Mouse (Mus musculus): ENCODE results near the gene Reg4. TPM values are rescaled to one million over a fixed set of nuclear protein-coding genes. Genes with fewer than 3 reads are reported as not detected.

Reg4 gene
- total RNA-seq (2015) (not detected in 2 replicates), total RNA-seq (2017) (not detected in 2 replicates)

GRCm38 (mm10) chr3:98221856-98222255, at the start of gene Reg4:
Reg4 (plus strand) TSS chr3:98222156.
- no peak for ATAC-seq (ENCODE audit: poor library complexity, severe bottlenecking)

DNA sequence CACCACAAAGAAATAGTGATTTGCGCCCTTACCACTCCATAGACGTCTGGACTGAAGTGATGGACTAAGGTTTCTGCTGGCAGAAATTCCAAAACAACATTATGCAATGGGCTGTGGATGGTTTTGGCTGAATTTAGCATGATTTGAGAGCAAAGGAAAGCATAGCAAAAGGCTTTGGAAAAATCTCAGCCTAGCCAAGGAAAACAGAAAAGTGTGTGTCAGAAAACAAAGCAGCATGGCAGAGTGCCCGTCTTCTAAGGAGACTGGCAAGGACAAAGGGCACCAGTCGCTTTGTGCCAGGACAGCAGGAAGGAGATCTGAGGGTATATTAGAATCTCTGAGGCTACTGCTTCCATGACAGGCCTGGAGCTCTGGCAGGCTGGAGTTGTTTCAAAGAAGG, 43.6 kb upstream of the Reg4 start:
- no peak for ATAC-seq (ENCODE audit: poor library complexity, severe bottlenecking)

GRCm38 (mm10) chr3:98180805-98181204, 41.2 kb upstream of the Reg4 start:
- peak; percentile 54 for ATAC-seq (ENCODE audit: poor library complexity, severe bottlenecking)

- no peak for ATAC-seq (ENCODE audit: poor library complexity, severe bottlenecking)
Measured at GRCm38 (mm10) chr3:98185163-98185714, 36.7 kb upstream of the Reg4 start.

- ATAC-seq (ENCODE audit: poor library complexity, severe bottlenecking) = no peak
Measured at GRCm38 (mm10) chr3:98187777-98188176, 34.2 kb upstream of the Reg4 start.

- ATAC-seq (ENCODE audit: poor library complexity, severe bottlenecking) = no peak
Measured at GRCm38 (mm10) chr3:98197711-98198532, 24.0 kb upstream of the Reg4 start.

- no peak for ATAC-seq (ENCODE audit: poor library complexity, severe bottlenecking)
Measured at GRCm38 (mm10) chr3:98199747-98200146, 22.2 kb upstream of the Reg4 start.

DNA sequence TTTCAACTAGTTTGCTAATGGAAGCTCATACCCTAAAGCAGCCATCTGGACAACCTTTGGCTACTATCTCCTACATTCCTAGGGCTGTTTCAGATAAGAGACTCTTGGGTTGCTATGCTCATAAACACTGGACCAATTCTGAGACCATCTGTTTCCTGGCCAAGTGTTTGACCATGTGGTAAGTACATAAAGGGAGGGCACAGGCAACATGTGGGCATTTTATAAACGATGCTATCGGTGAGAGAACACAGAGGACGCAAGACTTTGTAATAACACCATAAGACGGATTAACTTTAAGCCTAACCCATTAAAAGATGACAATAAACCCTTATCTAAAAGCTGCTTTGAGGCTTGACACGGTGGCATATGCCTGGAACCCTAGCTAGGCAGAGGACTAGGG, 18.7 kb upstream of the Reg4 start:
- ATAC-seq (ENCODE audit: poor library complexity, severe bottlenecking) = no peak

- ATAC-seq (ENCODE audit: poor library complexity, severe bottlenecking) = no peak
Measured at GRCm38 (mm10) chr3:98206977-98207376, 15.0 kb upstream of the Reg4 start.

- no peak for ATAC-seq (ENCODE audit: poor library complexity, severe bottlenecking)
Measured at GRCm38 (mm10) chr3:98209161-98209560, 12.8 kb upstream of the Reg4 start.

DNA sequence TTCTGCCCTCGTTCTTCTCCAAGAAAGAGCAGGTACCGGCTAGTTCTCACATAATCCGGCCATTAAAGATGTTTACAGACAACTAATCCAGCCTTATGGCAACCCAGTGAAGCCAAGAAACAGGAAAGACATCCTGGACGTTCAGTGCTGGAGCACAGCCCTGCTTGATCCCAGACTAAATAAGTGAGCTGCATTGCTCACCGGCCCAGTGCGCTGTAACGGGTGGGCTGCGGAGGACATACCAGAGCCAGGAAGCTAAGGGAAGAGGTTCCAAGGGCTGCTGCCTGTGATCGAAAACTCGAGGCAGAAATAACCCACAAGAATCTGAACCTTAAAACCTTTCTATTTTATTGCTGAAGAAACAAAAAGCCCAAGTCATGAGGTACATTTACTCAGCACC, 11.1 kb upstream of the Reg4 start:
- no peak for ATAC-seq (ENCODE audit: poor library complexity, severe bottlenecking)

- no peak for ATAC-seq (ENCODE audit: poor library complexity, severe bottlenecking)
Measured at GRCm38 (mm10) chr3:98211301-98212081, 10.5 kb upstream of the Reg4 start.

DNA sequence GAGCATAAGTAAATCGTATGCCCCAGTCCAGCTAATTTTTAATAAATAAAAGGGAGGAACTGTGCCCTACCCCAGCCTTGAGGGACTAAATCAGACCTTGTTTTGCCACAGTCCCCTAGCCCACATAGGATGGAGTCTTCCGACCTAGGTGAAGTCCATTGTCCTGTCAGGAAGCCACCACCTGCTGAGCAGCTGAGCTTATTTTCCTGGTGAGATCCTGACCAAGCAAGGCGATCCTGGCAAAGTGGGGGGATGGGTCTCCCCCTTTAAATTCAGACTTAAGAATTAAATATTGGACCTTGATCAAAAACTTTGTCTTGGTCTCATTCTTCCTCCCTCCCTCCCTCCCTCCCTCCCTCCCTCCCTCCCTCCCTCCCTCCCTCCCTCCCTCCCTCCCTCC, 5.7 kb upstream of the Reg4 start:
- no peak for ATAC-seq (ENCODE audit: poor library complexity, severe bottlenecking)

GRCm38 (mm10) chr3:98223263-98223662, 1.3 kb downstream of the Reg4 start:
- ATAC-seq (ENCODE audit: poor library complexity, severe bottlenecking) = no peak

DNA sequence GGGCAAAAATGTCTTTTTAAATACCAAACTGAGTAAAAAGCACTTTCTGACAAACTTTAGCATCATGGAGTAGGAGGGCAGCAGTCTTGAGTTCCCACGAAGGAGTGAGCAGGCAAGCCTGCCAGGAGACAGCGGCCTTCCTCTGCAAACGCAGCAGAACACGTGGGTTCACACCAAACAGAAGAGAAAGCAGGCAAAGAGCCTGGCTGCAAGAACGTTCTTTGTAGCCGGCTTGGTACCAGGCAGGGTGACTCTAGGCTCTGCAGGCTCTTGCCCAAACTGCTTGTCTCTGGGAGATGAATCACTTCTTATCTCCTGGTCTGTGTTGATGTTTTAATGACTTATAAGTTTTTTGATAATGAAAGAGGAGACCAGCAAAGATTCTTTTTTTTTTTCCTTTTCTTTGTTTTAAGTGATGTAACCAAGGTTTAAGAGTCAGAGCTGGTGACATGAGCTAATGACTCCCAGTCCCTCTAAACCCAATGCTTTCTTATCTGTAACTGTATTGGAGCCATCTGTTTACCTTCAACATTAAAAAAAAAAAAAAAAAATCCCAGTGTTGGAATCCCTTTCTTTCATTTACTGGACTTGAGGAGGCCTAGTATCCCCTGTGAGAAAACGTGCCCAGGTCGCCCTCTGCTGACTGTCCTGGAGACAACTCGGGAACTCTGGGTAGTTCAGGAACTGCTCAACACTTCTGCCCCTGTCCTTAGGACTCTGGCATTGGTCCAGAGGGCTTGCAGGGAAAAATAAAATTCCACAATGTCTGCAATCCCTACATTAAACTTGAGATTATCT, 2.0 kb downstream of the Reg4 start:
- ATAC-seq (ENCODE audit: poor library complexity, severe bottlenecking) = no peak

DNA sequence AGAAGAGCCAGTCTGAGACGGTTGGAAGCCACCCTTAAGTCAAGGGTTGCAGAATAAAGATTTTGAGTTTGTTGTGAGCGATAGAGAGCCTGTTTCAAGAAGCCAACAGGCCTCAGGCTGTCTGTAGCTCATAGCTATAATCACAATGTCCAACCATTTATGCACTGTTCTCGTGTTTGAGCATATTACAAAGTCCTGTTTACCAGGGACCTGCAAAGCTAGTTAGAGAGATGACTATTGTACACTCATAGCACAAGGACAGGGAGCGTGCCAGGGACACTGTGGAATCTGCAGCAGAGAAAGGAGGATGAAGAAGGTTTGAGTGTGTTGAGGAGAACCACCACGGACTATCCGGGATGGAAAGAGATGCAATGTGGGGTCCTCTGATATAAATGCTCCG, 3.0 kb downstream of the Reg4 start:
- no peak for ATAC-seq (ENCODE audit: poor library complexity, severe bottlenecking)

- no peak for ATAC-seq (ENCODE audit: poor library complexity, severe bottlenecking)
Measured at GRCm38 (mm10) chr3:98225746-98226145, 3.8 kb downstream of the Reg4 start.

- peak; percentile 92 for ATAC-seq (ENCODE audit: poor library complexity, severe bottlenecking)
Measured at GRCm38 (mm10) chr3:98226988-98227610, 5.1 kb downstream of the Reg4 start.

GRCm38 (mm10) chr3:98227763-98228162, 5.8 kb downstream of the Reg4 start:
- ATAC-seq (ENCODE audit: poor library complexity, severe bottlenecking) = no peak

DNA sequence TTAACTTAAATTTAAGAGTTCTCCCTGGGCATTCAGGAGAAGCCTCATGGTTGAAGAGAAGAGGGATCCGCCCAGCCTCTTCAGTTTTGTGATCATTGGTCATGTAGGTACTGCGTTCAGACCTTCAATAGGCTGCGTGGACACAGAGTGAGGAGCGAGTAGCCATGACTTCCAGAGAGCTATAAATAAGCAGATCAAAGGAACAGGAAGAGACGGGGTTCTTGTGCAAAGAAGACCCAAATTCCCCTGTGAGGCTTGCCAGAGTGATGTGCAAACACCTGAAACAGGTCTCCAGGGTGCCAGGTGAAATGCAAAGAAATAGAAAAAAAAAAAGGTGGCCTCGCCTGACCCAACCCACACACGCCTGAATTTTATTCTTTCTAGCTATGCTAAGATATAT, 8.0 kb downstream of the Reg4 start:
- ATAC-seq (ENCODE audit: poor library complexity, severe bottlenecking) = no peak

GRCm38 (mm10) chr3:98233504-98233903, 11.5 kb downstream of the Reg4 start:
- ATAC-seq (ENCODE audit: poor library complexity, severe bottlenecking) = no peak

Measured in megakaryocyte, adult 5-6 weeks (primary cell).